Mouse (Mus musculus): ENCODE measurements at regions not wholly inside any gene's neighbourhood (a gene's known extent, or its start where the extent isn't known, plus 50 kb on each side); places are given as distances from the start of the nearest gene placed in this dataset.

- Histone ChIP-seq H3K27ac (no peak overlapping the region), H3K9ac (no peak overlapping the region), H3K4me3 (no peak overlapping the region), H3K4me1 (no peaks in the 10 kb centered on the region), H3K27me3 (no peaks in the 10 kb centered on the region), H3K36me3 (no peaks in the 10 kb centered on the region), H3K9me3 (replicated peaks) (no peaks in the 10 kb centered on the region), H3K4me2 (replicated peaks) (no peak overlapping the region)
- WGBS, result 80% methylated on average over 7 of the region's 7 CpGs
- ATAC-seq (ENCODE audit: low FRiP score), result no peak
These were observed 1448.0 kb downstream of the Gsdmc2 start for GRCm38 (mm10) chr15:62397009-62397408.

DNA sequence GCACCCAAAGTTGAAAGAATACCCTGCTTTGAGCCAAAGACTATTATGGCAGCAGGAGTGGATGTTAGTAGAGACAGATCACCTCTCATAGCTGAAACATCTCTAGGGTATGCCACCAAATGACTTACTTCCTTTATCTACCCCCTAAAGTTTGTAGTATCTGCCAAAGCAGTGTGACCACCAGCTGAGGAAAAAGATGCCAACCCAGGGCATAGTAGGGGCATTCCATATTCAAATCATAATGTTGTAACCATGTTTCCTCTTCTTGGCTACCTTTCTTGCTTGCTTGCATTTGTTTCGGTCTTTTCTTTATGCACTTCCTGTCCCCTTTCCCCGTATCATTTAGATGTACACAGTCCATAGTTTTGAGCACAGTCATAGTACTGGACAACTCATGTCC, 1449.6 kb downstream of the Gsdmc2 start:
- Histone ChIP-seq H3K9ac (no peak overlapping the region), H3K27ac (no peak overlapping the region), H3K4me3 (no peak overlapping the region), H3K4me1 (no peaks in the 10 kb centered on the region), H3K27me3 (no peaks in the 10 kb centered on the region), H3K36me3 (no peaks in the 10 kb centered on the region), H3K9me3 (replicated peaks) (no peaks in the 10 kb centered on the region), H3K4me2 (replicated peaks) (no peak overlapping the region)
- 97% methylated on average over 2 of the region's 2 CpGs for WGBS
- no peak for ATAC-seq (ENCODE audit: low FRiP score)

DNA sequence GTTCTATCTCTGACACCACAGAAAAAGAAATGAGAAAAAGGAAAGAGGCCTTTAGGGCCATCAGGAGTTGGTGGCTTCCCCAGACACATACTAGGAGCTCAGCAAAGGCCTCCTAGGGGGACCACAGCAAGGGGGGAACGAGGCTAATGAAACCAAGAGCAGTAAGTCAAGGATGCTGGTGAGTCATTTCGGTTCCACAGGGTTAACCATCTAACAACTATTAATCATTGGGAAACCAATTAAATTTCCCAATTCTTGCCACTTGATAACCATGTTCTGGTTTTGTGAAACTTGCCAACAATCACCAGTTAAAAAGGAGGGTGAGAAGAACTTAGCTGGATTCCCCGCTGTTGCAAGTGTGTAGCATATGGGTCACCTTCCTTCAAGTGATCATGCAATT, 1451.6 kb downstream of the Gsdmc2 start:
- Histone ChIP-seq H3K4me3 (no peak overlapping the region), H3K27ac (no peak overlapping the region), H3K9me3 (replicated peaks) (no peaks in the 10 kb centered on the region), H3K36me3 (no peaks in the 10 kb centered on the region), H3K9ac (no peak overlapping the region), H3K4me1 (no peaks in the 10 kb centered on the region), H3K27me3 (no peaks in the 10 kb centered on the region), H3K4me2 (replicated peaks) (no peak overlapping the region)
- ATAC-seq (ENCODE audit: low FRiP score), result no peak
- 88% methylated on average over 3 of the region's 3 CpGs for WGBS

GRCm38 (mm10) chr15:62392839-62393238, 1452.1 kb downstream of the Gsdmc2 start:
- ATAC-seq (ENCODE audit: low FRiP score), result no peak
- Histone ChIP-seq H3K36me3 (no peaks in the 10 kb centered on the region), H3K9ac (no peak overlapping the region), H3K27me3 (no peaks in the 10 kb centered on the region), H3K9me3 (replicated peaks) (no peaks in the 10 kb centered on the region), H3K4me2 (replicated peaks) (no peak overlapping the region), H3K27ac (no peak overlapping the region), H3K4me3 (no peak overlapping the region), H3K4me1 (no peaks in the 10 kb centered on the region)
- WGBS, result 55% methylated on average over 1 of the region's 1 CpGs

GRCm38 (mm10) chr15:62392381-62392780, 1452.6 kb downstream of the Gsdmc2 start:
- Histone ChIP-seq H3K27ac (no peak overlapping the region), H3K9me3 (replicated peaks) (no peaks in the 10 kb centered on the region), H3K27me3 (no peaks in the 10 kb centered on the region), H3K9ac (no peak overlapping the region), H3K36me3 (no peaks in the 10 kb centered on the region), H3K4me2 (replicated peaks) (no peak overlapping the region), H3K4me3 (no peak overlapping the region), H3K4me1 (no peaks in the 10 kb centered on the region)
- 76% methylated on average over 3 of the region's 3 CpGs for WGBS
- no peak for ATAC-seq (ENCODE audit: low FRiP score)

- Histone ChIP-seq H3K4me2 (replicated peaks) (no peak overlapping the region), H3K9ac (no peak overlapping the region), H3K27me3 (no peaks in the 10 kb centered on the region), H3K36me3 (no peaks in the 10 kb centered on the region), H3K27ac (no peak overlapping the region), H3K4me1 (no peaks in the 10 kb centered on the region), H3K9me3 (replicated peaks) (no peaks in the 10 kb centered on the region), H3K4me3 (no peak overlapping the region)
- 93% methylated on average over 3 of the region's 3 CpGs for WGBS
- no peak for ATAC-seq (ENCODE audit: low FRiP score)
These were observed 1455.4 kb downstream of the Gsdmc2 start for GRCm38 (mm10) chr15:62389431-62390105.

GRCm38 (mm10) chr15:62382233-62382632, 1459.4 kb upstream of the A1bg start:
- H3K27me3 ChIP-seq, result no peaks in the 10 kb centered on the region
- no peaks in the 10 kb centered on the region for H3K4me1 ChIP-seq
- no peak for ATAC-seq (ENCODE audit: low FRiP score)
- no peak overlapping the region for H3K4me2 ChIP-seq (replicated peaks)
- no peak overlapping the region for H3K9ac ChIP-seq
- H3K4me3 ChIP-seq, result no peak overlapping the region
- no peaks in the 10 kb centered on the region for H3K36me3 ChIP-seq
- 88% methylated on average over 2 of the region's 2 CpGs for WGBS
- H3K27ac ChIP-seq, result no peak overlapping the region
- H3K9me3 ChIP-seq (replicated peaks), result no peaks in the 10 kb centered on the region; the same call in 1 of the 2 replicates

GRCm38 (mm10) chr15:62374641-62375040, 1451.8 kb upstream of the A1bg start:
- no peak overlapping the region for H3K4me3 ChIP-seq
- no peak overlapping the region for H3K9ac ChIP-seq
- H3K36me3 ChIP-seq, result no peaks in the 10 kb centered on the region
- H3K9me3 ChIP-seq (replicated peaks), result no peaks in the 10 kb centered on the region
- no peak overlapping the region for H3K27ac ChIP-seq
- no peak overlapping the region for H3K4me2 ChIP-seq (replicated peaks)
- WGBS, result 90% methylated on average over 3 of the region's 3 CpGs
- no peaks in the 10 kb centered on the region for H3K27me3 ChIP-seq
- no peak for ATAC-seq (ENCODE audit: low FRiP score)
- no peaks in the 10 kb centered on the region for H3K4me1 ChIP-seq

DNA sequence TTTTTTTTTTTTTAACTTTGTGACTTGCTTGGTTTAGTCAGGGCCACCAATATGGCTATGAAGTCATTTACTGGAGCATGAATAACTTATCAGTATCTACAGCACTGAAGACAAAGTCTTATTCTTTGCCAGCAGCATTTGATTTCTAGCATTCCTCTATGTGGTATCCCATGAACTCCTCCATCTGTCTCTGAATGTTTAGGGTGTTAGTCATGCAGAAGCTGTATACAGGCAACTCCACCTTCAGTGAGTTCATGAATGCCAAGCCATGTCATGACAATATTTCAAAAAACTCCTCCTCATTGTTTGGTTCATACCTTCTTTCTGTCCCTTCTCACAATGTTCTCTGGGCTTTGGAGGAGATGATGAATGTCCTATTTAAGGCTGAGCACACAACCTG, 1438.4 kb upstream of the A1bg start:
- H3K36me3 ChIP-seq, result no peaks in the 10 kb centered on the region
- no peak overlapping the region for H3K9ac ChIP-seq
- no peak overlapping the region for H3K4me2 ChIP-seq (replicated peaks)
- no peaks in the 10 kb centered on the region for H3K9me3 ChIP-seq (replicated peaks)
- H3K27me3 ChIP-seq, result no peaks in the 10 kb centered on the region
- ATAC-seq (ENCODE audit: low FRiP score), result no peak
- no peak overlapping the region for H3K27ac ChIP-seq
- no peak overlapping the region for H3K4me3 ChIP-seq
- H3K4me1 ChIP-seq, result no peaks in the 10 kb centered on the region

DNA sequence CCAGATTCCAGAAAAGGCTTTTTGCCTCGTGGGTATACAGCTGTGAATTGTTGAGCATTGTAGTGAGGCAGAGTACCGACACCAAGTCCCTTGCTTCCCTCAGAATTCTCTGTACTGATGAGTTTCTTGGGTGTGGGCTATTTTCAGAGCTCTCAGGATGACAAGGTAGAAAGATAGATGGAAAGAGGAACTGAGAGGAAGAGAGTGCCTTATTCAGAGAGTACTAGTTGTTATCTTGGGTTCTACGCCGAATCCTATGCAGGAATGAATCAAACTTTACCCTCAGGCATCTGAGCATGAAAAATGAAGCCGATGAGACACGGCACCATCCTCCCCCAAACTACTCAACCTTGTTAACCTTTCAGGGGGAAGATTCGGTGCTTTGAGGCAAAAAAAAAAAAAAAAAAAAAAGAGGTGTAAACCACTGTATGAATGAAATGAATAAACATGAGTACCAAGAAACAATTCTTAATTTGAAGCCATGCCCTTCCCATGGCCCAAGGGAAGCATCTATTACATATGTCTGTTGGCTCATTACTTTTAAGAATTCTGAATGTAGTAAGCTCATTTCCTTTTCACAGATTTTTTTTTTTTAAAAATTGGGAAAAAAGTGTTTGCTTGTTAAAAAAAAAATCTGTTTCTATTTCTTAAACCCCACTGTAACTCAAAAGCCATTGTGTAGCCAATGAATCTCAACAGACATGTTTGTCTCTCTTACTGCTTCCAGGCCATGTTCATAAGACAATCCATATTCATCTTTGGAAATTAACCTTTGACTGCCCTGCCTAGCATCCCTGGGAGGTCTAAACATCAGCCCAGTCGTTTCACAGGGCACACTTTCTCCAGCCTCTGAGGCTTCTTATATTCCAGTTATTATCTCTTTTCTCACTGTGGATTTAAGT, 1435.8 kb upstream of the A1bg start:
- Histone ChIP-seq H3K36me3 (no peaks in the 10 kb centered on the region), H3K9me3 (replicated peaks) (no peaks in the 10 kb centered on the region), H3K27me3 (no peaks in the 10 kb centered on the region), H3K4me3 (no peak overlapping the region), H3K4me2 (replicated peaks) (no peak overlapping the region), H3K4me1 (no peaks in the 10 kb centered on the region), H3K9ac (no peak overlapping the region), H3K27ac (no peak overlapping the region)
- 65% methylated on average over 8 of the region's 8 CpGs for WGBS
- ATAC-seq (ENCODE audit: low FRiP score), result no peak

DNA sequence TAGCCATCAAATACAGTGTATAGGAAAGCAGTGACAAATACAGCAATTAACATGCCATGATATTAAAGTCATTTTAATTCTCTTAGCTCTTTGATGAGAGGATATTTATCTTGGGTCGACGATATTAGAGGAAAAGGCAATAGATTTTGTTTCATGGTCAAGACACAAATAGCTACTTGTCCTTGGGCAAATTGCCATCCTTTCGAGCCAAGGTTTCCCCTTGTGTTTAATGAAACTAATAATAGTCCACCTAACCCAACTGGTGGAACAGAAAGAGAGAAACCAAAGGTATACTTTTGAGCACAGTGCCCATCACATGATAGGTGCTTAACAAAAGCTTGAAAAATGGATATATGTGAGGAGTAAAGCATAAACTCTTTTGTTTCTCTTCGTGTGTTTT, 1431.0 kb upstream of the A1bg start:
- Histone ChIP-seq H3K27ac (no peak overlapping the region), H3K36me3 (no peaks in the 10 kb centered on the region), H3K4me1 (no peaks in the 10 kb centered on the region), H3K27me3 (no peaks in the 10 kb centered on the region), H3K9ac (no peak overlapping the region), H3K9me3 (replicated peaks) (no peaks in the 10 kb centered on the region), H3K4me2 (replicated peaks) (no peak overlapping the region), H3K4me3 (no peak overlapping the region)
- ATAC-seq (ENCODE audit: low FRiP score), result no peak
- 87% methylated on average over 4 of the region's 4 CpGs for WGBS

DNA sequence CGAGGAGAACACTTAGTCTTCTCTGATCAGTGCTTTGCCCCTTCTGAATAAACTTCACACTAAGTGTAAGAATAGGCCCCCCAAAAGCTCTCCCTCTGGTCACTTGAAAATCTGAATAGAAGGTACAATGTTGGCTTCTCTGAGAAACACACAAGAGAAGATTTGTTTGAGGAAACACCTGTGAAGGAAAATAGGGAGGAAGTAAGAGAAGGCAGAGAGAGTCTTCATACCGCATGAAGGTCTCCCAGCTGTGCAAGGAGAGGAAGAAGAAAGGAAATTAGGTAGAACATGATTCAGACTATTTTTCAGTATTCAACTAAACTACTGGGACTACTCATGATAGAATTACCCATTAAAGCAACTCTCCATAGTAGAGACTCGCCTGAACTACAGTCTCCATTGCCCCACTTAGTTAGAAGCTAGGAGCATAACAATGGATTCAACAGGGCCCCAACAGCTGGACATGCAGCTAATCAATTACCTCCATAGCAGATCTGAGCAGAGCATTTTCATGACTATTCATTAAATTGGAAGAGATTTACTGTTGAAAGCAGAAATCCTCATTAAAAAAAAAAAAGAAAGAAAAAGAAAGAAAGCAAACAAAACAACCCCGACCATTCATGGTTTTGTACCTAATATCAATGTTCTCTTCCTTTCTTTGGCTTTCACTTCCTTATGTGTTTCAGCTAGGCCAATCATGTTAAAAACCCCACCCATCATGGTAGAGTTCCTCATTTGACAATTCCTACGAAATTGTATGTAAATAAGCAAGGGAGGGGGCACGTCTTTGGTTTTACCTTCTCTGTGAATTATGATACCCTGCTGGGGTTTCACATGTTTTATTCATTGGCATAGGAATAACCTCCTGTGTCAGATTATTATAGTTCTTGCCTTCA, 1428.3 kb upstream of the A1bg start:
- WGBS, result 72% methylated on average over 6 of the region's 6 CpGs
- no peak for ATAC-seq (ENCODE audit: low FRiP score)

More for the DNA sequence above, 1428.3 kb upstream of the A1bg start:
- Histone ChIP-seq H3K4me2 (replicated peaks) (no peak overlapping the region), H3K27ac (no peak overlapping the region), H3K4me3 (no peak overlapping the region), H3K9me3 (replicated peaks) (no peaks in the 10 kb centered on the region), H3K27me3 (no peaks in the 10 kb centered on the region), H3K4me1 (no peaks in the 10 kb centered on the region), H3K36me3 (no peaks in the 10 kb centered on the region), H3K9ac (no peak overlapping the region)
